Mouse (Mus musculus) kidney, embryonic 15.5 days (tissue): ENCODE data around the gene Pnrc1. TPM values are rescaled to one million over a fixed set of nuclear protein-coding genes. Genes with fewer than 3 reads are reported as not detected.
A peak's percentile ranks its signal among the peaks of the same experiment; 100 is the strongest.

Experiments used
- ATAC-seq: fragments of 200-750 bp; cut with Nextera tagmentation; replicated peaks from 2 replicates; pipeline ENCODE4 v1.8.0; 2017; ENCODE audit warnings: moderate TSS enrichment; ENCODE audit not compliant: low FRiP score
- H3K27ac ChIP-seq: fragments of 300-500 bp; sonication (generic); 2 replicates; pipeline ENCODE4 v1.5.1; 2015; ENCODE audit warnings: mild to moderate bottlenecking, inconsistent platforms
- H3K27me3 ChIP-seq: fragments of 300-500 bp; sonication (generic); 2 replicates; pipeline ENCODE4 v1.6.1; 2015; ENCODE audit warnings: inconsistent platforms
- H3K36me3 ChIP-seq: fragments of 300-500 bp; sonication (generic); 2 replicates; pipeline ENCODE4 v1.6.1; 2015; ENCODE audit warnings: inconsistent platforms
- H3K4me1 ChIP-seq: fragments of 300-500 bp; sonication (generic); 2 replicates; pipeline ENCODE4 v1.6.1; 2015; ENCODE audit warnings: inconsistent platforms
- H3K4me2 ChIP-seq: fragments of 300-500 bp; sonication (generic); 2 replicates; pipeline ENCODE4 v1.6.1; 2015; ENCODE audit warnings: moderate library complexity, mild to moderate bottlenecking, inconsistent platforms
- H3K4me3 ChIP-seq: fragments of 300-500 bp; sonication (generic); replicated peaks from 2 replicates; pipeline ENCODE4 v1.5.1; 2015; ENCODE audit warnings: mild to moderate bottlenecking, inconsistent platforms
- H3K9ac ChIP-seq: fragments of 300-500 bp; sonication (generic); 2 replicates; pipeline ENCODE4 v1.6.1; 2015; ENCODE audit warnings: mild to moderate bottlenecking, inconsistent platforms
- H3K9me3 ChIP-seq: fragments of 300-500 bp; sonication (generic); replicated peaks from 2 replicates; pipeline ENCODE4 v1.6.1; 2016; ENCODE audit warnings: inconsistent platforms
- WGBS: fragments of 180-500 bp; shearing (Covaris S2); methylation state at CpG from one replicate; pipeline ENCODE4 v1.1.7; 2015; ENCODE audit warnings: mixed read lengths; 5-methylcytosine and 5-hydroxymethylcytosine counted together
- polyA plus RNA-seq: library from polyadenylated mRNA; unstranded; fragments of >200 nt; fragmentation: Nextera tagmentation; extraction: Ambion mirVana; gene quantifications from 2 replicates; pipeline ENCODE4 v1.2.1, GENCODE M21; 2015

The Pnrc1 gene
- polyA plus RNA-seq, 1 experiment from 2014 or later = 86.5 TPM

DNA sequence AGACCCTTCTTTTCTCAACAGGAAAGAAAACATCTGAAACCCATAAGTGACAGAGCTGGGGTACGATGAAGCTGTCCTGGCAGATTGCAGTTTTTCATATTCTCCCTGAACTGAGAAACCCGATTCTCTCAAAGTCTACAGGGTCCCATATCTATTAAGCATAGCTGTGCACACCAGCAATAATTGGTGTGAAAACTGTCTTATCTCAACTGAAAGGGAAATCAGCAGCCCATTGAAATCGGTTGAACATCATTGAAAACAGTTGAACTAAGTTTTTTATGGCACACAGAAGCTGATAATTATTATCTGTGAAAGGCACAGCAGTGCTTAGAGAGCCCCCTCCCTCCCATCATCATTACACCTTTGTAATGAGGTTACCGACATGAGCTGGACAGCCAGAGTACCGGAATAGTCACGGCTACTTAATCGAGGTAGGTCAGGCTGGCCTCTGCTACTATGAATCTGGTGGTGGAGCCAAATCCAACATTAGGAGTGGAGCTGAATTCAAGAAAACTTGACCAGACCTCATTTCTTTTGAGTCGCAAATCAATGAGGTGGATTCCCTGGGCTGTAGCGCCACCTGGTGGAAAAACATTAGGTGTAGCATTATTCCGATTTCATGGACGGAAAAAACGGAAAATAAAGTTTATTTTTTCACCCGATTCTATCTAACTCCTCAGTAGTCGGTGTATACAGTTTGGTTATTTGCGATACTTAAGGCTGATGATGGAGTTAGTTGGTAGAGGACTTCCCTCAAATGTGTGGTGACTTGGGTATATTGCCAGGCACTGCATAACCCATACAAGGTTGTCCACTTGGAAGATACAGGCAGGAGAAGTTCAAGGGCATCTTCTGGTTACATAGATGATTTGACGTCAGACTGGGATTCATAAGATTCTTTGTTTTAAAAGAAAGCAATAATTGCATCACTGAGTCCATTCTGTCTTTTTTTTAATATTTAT is 2.7 kb upstream of the Pnrc1 start:
- no peaks in the 10 kb centered on the region for H3K4me1 ChIP-seq
- WGBS = 21% methylated on average over 16 of the region's 16 CpGs
- H3K27ac ChIP-seq = no peak overlapping the region
- no peak for ATAC-seq
- H3K9ac ChIP-seq = no peak overlapping the region
- H3K9me3 ChIP-seq = no peaks in the 10 kb centered on the region
- no peak overlapping the region for H3K4me3 ChIP-seq
- peak overlapping the region; percentile 36 for H3K4me2 ChIP-seq
- no peaks in the 10 kb centered on the region for H3K36me3 ChIP-seq
- H3K27me3 ChIP-seq = no peaks in the 10 kb centered on the region

DNA sequence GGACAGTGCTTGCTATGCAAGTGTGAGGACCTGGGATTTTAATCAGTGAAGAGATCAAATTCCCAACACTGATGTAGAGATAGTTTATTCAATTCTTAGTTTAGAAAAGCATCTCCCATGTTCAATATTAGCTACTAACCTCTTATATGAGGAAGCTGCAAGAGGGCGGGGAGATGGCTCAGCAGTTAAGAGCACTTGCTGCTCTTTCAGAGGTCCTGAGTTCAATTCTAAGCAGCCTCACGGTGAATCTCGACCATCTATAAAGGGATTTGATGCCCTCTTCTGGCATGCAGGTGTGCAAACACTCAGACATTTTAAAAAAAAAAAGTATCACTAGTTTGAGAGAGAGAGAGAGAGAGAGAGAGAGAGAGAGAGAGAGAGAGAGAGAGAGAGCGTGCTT is 915 bp upstream of the Pnrc1 start:
- Histone ChIP-seq H3K27ac (no peak overlapping the region), H3K4me2 (no peak overlapping the region), H3K4me3 (no peak overlapping the region), H3K36me3 (no peaks in the 10 kb centered on the region), H3K9ac (no peak overlapping the region), H3K27me3 (no peaks in the 10 kb centered on the region), H3K4me1 (no peaks in the 10 kb centered on the region), H3K9me3 (no peaks in the 10 kb centered on the region)
- ATAC-seq = no peak
- WGBS = 60% methylated on average over 4 of the region's 4 CpGs

DNA sequence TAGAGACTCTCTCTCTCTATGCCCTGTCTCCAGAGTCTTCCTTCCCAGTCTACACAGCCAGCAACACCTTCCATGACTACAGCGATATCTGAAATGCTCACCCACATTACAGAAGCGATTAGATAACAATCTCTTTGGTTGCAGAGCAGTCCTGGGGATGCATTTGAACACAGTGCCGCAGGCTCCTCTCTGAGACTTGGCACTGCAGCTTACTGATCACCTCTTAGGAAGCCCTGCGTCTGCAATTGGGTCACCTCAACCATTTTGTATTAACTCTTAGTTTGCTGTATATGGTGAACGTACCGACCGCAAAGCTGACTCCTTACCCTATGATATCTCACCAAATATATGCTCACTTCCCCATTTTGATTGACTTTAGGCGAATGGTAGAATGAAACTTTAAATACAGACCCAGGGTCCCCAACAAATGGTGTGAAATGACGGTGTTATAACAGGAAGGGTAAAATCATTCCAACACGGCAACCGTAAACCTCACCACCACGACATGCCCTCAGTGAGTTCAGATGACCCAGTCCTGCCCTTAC is 785 bp downstream of the Pnrc1 start:
- no peaks in the 10 kb centered on the region for H3K36me3 ChIP-seq
- no peak overlapping the region for H3K9ac ChIP-seq
- H3K4me1 ChIP-seq = no peaks in the 10 kb centered on the region
- 78% methylated on average over 12 of the region's 12 CpGs for WGBS
- no peak overlapping the region for H3K27ac ChIP-seq
- no peaks in the 10 kb centered on the region for H3K9me3 ChIP-seq
- H3K27me3 ChIP-seq = no peaks in the 10 kb centered on the region
- peak overlapping the region; percentile 33 for H3K4me3 ChIP-seq
- no peak for ATAC-seq
- H3K4me2 ChIP-seq = peak overlapping the region; percentile 49

DNA sequence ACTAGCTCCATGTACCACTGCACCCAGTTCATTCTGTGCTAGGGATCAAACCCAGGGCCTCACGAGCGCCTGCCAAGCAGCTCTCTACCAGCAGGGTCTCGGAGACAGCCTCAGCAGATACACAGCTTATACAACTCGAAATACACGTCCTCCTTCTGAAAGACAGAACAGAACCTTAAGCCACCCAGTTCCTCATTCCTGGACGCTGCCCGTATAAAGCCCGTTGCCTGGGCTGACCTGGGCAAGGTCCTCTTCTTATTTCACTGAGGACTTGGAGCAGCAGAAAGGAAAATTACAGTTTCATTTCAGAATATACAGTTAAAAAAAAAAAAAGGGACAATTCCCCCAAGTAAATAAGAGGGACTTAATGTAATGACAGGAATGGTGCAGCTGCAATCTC is 4.5 kb downstream of the Pnrc1 start:
- no peak overlapping the region for H3K4me3 ChIP-seq
- 86% methylated on average over 8 of the region's 8 CpGs for WGBS
- H3K27ac ChIP-seq = no peak overlapping the region
- ATAC-seq = no peak
- no peaks in the 10 kb centered on the region for H3K36me3 ChIP-seq
- H3K9me3 ChIP-seq = no peaks in the 10 kb centered on the region
- no peak overlapping the region for H3K9ac ChIP-seq
- no peaks in the 10 kb centered on the region for H3K27me3 ChIP-seq
- H3K4me1 ChIP-seq = no peaks in the 10 kb centered on the region
- no peak overlapping the region for H3K4me2 ChIP-seq

DNA sequence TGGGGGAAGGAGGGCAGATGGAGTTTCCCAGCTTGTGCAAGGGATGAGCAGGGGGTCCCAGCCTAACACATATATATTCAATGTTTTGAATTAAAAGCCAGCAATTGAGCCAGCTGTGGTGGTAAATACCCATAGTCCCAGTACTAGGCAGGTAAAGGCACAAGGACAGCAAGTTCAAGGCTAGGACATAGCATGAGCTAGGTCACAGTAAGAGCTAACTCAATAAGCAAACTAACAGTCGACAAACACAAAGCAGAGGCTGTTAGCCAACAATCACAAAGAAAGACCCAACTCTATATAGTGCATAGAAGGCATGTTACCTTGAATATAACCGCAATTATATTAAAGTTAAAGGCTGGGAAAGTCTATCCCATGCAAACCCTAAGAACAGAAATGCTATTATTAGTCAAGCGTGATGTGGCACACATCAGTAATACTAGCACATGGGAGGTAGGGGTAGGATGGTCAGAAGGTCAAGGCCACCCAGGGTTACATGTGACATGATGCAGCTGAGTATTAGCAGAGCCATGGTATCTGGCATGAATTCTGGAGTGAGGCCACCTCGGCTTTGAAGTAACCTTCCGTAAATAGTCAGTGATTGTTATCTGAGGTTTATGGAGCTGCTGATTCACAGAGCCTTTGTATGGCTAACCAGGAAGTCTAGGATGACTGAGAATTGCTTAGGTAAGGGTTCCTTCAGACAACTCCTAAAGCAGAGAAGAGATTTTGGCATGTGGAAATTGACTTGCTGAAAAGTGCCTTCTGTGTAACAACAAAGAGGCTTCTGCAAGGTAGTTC is 5.7 kb downstream of the Pnrc1 start:
- no peak overlapping the region for H3K4me3 ChIP-seq
- 63% methylated on average over 5 of the region's 5 CpGs for WGBS
- no peaks in the 10 kb centered on the region for H3K36me3 ChIP-seq
- no peak overlapping the region for H3K9ac ChIP-seq
- H3K27me3 ChIP-seq = no peaks in the 10 kb centered on the region
- no peak for ATAC-seq
- no peaks in the 10 kb centered on the region for H3K9me3 ChIP-seq
- no peak overlapping the region for H3K4me2 ChIP-seq
- no peaks in the 10 kb centered on the region for H3K4me1 ChIP-seq
- no peak overlapping the region for H3K27ac ChIP-seq

DNA sequence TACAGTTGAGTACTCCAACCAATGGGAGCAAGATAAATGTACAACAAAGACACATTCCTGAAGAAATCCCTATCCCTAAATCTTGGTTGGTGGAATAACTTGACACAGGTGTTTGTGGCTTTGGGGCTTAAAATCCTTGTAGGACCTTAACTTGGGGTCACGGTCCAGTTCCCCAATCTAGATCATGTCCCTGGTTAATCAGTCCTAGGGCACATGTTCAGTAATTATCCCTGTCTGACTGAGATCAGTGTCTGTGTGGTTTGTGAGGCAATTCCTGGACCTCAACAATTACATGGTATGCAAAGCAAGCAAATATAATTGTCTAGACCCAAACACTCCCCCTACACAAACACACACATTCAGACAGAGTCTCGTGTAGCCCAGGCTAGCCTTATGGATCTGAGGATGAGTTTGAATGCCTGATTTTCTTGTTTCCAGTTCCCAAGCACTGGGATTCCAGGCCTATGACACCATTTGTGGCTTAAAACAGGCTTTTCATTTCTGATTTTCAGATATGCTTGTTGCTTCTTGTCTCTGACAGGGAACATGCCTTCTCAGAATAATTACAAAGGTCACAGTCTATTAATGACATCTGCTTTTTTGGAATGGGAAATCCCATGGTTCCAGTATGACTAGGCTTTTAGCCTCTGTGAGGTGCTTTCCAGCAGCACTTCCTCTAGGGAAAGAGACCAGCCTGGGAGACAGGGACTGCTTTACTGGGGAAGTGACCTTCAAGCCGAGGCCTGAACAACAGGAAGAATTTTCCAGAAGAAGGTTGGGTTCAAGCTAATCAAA is 7.9 kb downstream of the Pnrc1 start:
- Histone ChIP-seq H3K4me3 (no peak overlapping the region), H3K36me3 (no peaks in the 10 kb centered on the region), H3K4me2 (no peak overlapping the region), H3K4me1 (no peaks in the 10 kb centered on the region), H3K27ac (no peak overlapping the region), H3K9ac (no peak overlapping the region), H3K27me3 (no peaks in the 10 kb centered on the region), H3K9me3 (no peaks in the 10 kb centered on the region)
- ATAC-seq = no peak
- 80% methylated on average over 3 of the region's 3 CpGs for WGBS

DNA sequence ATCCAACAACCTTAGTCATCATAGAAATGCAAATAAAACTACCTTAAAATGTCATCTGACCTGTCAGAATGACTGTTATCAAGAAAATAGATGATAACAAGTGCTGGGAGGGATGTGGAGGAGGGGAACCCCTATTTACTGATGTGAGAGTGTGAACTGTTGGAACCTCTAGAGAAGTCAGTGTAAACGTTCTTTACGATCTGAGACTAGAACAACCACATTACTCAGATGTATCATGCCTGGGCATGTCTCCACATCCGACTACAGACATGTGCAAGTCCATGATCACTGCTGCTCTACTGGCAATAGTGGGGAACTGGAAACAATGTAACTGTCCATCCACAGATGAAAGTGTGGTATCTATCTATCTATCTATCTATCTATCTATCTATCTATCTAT is 16.5 kb downstream of the Pnrc1 start:
- Histone ChIP-seq H3K4me1 (0 out of 2 replicates have a peak, but pooled peaks cover 5% of the 10 kb centered on the region), H3K4me3 (no peak overlapping the region), H3K36me3 (no peaks in the 10 kb centered on the region), H3K27ac (no peak overlapping the region), H3K9me3 (no peaks in the 10 kb centered on the region), H3K27me3 (no peaks in the 10 kb centered on the region), H3K9ac (no peak overlapping the region), H3K4me2 (no peak overlapping the region)
- ATAC-seq = no peak
- WGBS = 49% methylated on average over 3 of the region's 3 CpGs

DNA sequence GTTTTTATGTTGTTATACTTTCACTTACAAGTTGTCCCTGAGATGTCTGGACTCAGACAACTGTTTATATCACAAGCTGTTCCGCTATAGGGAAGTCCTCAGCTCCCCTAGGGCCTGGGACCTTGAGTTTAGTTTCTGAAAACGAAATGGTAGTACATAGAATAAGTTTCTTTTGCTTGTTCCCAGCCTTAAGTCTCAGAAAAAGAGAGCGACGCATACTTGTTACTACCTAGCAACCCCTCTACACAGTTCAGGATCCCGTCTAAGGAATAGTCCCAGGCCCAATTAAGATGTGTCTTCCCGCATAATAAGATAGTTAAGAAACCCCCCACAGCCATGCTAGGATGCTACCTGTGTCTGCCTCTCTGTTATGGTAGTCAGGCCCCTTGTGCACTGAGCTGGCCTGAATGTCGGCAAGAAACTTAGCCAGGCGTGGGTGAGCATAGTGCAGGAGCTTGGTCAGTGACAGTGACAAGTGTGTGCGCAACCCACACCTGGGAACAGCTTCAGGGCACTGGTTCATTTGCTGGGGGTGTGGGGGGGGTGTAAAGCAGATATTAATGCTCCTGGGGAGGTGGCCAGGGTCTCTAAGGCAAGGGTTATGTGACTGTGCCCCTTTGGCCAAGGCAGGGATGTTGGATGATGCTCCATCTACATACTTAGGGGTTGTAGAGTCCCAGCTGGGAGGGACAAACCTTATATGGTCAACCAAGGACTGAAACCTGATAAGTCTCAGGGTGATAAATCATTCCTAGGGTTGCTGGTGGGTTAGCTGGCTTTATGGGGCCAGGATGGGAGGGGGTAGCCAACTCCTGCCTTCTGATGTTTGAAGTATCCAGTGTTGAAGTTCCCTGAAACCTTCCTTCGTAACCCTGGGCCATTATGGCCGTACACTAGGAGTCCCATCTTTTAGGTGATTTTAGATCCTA is 19.3 kb downstream of the Pnrc1 start:
- peak; percentile 85 for ATAC-seq
- H3K27ac ChIP-seq = 0 out of 2 replicates have a peak overlapping the region, but pooled peaks have one; percentile 2
- H3K4me1 ChIP-seq = 0 out of 2 replicates have a peak, but pooled peaks cover 5% of the 10 kb centered on the region

DNA sequence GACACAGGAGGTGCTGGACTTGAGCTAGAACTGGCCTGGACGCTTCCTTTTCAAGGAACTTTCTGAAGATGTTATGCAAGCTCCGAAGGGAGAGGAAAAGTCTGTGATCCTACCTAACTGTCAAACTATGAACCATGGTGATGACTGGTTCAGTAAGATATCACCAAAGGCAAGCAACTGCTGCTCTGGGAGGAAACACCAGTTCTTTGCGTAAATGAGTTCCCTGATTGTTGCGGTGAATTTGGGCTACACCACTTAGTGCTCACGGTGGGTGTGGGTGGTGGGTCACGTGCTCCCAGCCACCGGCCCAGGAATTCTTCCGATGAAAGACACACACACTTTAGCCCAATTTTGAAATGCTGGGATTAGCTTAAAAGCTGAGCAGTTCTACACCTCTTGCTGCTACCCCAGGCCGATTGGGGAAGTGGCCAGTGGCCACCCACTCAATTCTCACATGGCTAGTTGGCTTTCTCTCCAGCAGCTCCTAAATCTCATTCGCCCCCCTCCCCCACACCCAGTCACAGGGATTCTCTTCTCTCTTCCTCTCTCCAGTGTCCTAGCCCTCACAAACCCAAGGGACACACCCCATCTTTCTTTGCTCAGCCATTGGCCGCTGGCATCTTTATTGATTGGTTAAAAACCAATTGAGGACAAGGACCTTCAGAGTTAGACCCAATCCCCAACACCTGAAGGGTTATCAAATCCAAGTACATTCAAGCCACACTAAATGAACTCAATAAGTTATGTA is 24.8 kb downstream of the Pnrc1 start:
- no peaks in the 10 kb centered on the region for H3K36me3 ChIP-seq
- 83% methylated on average over 11 of the region's 11 CpGs for WGBS
- no peak overlapping the region for H3K4me2 ChIP-seq
- H3K27ac ChIP-seq = no peak overlapping the region
- H3K4me1 ChIP-seq = peaks cover 7% of the 10 kb centered on the region; the same call in 1 of the 2 replicates
- no peak for ATAC-seq
- no peaks in the 10 kb centered on the region for H3K9me3 ChIP-seq
- H3K4me3 ChIP-seq = no peak overlapping the region
- H3K9ac ChIP-seq = no peak overlapping the region
- no peaks in the 10 kb centered on the region for H3K27me3 ChIP-seq

More for the DNA sequence above, 19.3 kb downstream of the Pnrc1 start:
- Histone ChIP-seq H3K9ac (no peak overlapping the region), H3K4me2 (no peak overlapping the region), H3K36me3 (no peaks in the 10 kb centered on the region), H3K9me3 (no peaks in the 10 kb centered on the region), H3K27me3 (no peaks in the 10 kb centered on the region), H3K4me3 (no peak overlapping the region)
- 69% methylated on average over 11 of the region's 11 CpGs for WGBS

DNA sequence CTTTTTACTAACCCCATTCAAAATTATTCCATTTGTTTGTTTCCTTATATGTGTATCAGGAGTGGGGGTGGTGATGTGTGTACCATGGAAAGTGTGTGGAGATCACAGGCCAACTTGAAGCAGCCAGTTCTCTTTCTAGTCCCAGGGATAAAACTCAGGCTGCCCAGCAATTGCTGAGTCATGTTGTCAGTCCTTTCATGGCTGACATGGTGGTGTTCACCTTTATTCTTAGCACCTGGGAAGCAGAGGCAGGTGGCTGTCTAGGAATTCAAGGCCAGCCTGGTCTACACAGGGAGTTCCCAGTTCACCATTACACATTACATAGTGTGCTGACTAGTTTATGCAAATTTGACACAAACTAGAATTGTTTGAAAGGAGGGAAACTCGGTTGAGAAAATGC is 27.1 kb downstream of the Pnrc1 start:
- Histone ChIP-seq H3K36me3 (no peaks in the 10 kb centered on the region), H3K4me3 (no peak overlapping the region), H3K27me3 (no peaks in the 10 kb centered on the region), H3K9ac (no peak overlapping the region), H3K27ac (no peak overlapping the region), H3K4me1 (peaks cover 7% of the 10 kb centered on the region; the same call in 1 of the 2 replicates), H3K9me3 (no peaks in the 10 kb centered on the region), H3K4me2 (no peak overlapping the region)
- 85% methylated on average over 1 of the region's 1 CpGs for WGBS
- ATAC-seq = no peak
